Mouse (Mus musculus): ENCODE measurements around the gene Cnksr1. TPM values are rescaled to one million over a fixed set of nuclear protein-coding genes. Genes with fewer than 3 reads are reported as not detected.

The Cnksr1 gene
- total RNA-seq, 2 experiments from 2014 or later: 0.22 to 0.36 TPM

DNA sequence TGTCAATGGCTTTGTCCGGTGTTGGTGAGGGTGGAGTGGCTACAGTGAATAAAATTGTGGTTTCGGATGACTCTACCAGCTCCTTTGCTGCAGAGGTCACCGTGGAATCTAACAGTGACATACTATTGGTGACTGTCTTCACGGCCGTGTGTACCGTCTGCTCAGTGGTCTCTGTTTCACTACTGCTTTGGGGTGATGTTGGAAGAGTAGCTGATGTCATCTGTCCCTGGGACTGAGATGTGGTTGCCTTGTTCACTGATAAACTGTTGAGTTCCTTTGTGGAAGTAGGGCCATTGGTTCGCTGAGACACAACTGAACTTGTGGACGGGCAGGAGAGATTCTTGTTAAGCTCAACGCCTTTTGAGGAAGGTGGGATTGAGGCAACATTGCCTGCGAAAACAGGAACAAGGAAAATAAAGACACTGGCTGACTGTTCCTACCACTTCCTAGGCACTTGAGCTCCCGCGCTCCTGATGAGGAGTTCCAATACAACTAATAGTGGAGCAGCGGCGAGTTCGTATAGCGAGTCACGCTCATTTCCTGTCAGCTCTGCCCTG, 34.8 kb downstream of the Cnksr1 start:
- DNase-seq: no peak
- intact Hi-C loops (cut with DNase I): no loop called here

DNA sequence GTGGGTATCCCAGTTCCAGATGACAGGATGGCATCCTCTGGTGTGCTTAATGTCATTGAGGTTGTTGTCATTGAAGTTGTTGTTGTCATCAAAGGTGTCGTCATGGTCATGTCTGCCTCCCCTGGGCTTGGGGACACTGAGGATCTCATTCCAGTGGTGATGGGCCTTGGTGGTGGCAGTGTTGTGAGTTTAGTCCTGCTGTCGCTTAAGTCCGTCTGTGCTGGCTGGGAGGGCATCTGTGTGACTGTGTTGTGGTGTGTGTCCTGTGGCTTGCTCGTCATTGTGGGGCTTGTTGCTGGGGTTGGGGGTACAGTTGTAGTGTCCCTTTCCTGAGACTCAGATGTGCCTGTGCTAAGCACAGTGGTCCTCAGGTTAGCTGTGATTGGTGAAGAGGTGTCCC, 35.3 kb downstream of the Cnksr1 start, which contains the start of gene Gm7534:
TSS of gene Gm7534 (minus strand) at position 101 of the 400 bp plus-strand sequence.
- intact Hi-C loops (cut with DNase I): no loop called here
- DNase-seq: no peak

DNA sequence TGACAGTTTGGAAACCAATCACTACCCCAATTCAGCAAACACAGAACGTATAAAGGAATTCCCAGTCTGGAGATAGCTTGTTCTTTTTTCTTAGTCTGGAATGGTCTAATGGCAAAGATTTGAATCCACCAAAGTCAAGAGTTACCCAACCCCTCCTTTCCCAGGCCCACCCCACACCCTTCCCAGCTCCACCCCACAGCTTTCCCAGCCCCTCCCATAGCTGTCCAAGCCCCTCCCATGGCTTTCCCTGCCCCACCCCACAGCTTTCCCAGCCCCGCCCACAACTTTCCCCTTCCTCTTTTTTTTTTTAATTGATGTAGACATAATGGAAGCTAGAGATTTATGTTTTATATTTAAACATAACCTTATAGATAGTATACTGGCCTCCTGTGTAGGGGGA, 38.8 kb downstream of the Cnksr1 start:
- DNase-seq: no peak
- intact Hi-C loops (cut with DNase I): no loop called here

DNA sequence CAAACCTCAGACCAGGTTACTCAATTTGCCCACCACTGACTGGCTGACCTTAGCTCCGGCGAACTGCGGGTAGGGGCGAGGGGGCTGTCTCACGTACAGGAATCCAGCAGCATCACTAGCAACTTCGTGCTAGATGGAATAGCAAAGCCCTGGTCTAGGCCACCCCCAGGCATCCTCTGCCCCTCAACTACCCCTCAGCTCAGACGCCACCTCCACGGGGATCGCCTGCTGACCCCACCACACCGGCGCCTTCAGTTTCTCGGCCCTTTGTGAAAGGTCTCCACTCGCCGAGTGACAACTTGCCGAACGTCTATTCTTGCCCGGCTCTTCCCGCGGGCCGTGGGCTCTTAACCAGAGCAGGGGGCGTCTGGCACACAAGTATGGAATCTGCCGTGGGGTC, 51.9 kb downstream of the Cnksr1 start:
- intact Hi-C loops (cut with DNase I): no loop called here
- DNase-seq: no peak

DNA sequence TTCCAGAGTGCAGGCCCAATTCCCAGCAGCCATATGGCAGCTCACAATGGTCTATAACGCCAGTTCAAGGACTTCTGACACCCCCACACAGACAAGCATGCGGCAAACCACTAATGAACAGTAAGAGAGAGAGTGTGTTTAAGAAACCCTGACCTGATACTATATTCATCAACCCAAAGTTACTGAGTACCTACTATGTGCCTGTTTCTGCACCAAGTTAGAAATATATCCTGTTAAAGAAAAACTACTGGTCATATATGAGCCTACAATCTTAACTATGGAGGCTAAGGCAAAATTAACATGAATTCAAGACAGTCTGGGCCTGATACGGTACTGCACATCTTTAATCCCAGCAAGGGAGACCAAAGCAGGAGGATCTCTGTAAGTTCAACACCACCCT, 52.6 kb downstream of the Cnksr1 start:
- intact Hi-C loops (cut with DNase I): no loop called here
- no peak for DNase-seq

DNA sequence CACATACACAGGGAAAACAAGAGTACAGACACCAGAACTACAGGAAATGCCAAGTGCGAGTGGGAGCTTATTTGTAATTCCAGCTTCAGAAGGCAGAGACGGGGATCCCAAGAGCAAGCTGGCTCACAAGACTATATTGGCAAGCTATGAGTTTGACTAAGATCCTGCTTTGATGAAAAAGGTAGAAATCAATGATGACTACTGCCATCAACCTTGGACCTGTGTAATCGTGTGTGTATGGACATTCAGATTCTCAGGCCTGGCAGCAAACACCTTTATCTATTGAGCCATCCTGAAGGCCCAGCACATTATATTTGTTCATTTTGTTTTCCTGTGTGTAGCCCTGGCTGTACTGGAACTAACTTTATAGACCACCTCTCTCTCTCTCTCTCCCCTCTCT, 54.5 kb downstream of the Cnksr1 start:
- intact Hi-C loops (cut with DNase I): no loop called here
- DNase-seq: no peak

DNA sequence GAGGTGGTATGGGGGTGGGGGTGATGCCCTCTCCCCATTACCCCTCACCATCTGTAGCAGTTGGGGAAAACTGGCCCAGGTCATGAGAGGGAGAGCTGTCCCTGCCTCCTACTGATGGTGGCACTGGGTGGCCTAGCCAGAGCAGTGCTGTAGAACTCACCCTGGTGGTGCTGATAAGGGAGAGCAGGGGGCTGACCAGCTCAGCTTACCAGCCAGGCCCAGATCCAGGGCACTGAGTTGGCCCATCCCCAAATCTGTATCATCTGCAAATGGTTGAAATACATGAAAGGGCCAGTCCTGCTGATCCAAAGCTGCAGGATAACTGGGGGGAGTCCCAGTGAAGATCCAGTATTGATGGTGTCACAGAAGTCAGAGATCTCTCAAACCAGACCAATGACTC, 56.4 kb downstream of the Cnksr1 start:
- no peak for DNase-seq
- intact Hi-C loops (cut with DNase I): no loop called here

DNA sequence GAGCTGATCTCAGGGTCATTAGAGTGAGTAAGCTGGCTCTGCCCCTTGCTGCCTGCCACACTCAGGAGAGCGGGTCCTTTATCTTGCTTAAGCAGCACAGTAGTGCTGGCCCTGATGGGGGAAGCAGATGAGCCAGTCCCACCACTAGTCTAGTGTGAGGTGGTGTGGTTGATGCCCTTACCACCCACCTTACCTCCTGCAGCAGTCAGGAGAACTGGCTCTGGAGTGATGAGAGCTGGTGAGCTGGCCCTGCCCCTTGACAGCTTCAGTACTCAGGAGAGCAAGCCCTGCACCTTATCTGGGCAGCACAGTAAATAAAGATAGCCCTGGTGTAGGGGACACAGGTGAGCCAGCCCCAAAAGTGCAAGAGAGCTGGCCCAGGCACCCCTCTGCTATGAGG, 57.1 kb downstream of the Cnksr1 start:
- intact Hi-C loops (cut with DNase I): no loop called here
- DNase-seq: no peak

Other genes with a start within 250 kb of the Cnksr1 start
- gene Dhdds, start 237.5 kb downstream of the Cnksr1 start, total RNA-seq (2021): 10 to 100 TPM; 49.1 to 57.1 TPM
- not detected for gene Lin28a, start 219.6 kb downstream of the Cnksr1 start, total RNA-seq (2021)
- gene Zfp683, start 184.6 kb downstream of the Cnksr1 start, total RNA-seq (2021): not detected
- gene Crybg2, start 177.6 kb downstream of the Cnksr1 start, total RNA-seq (2021): 1 to 10 TPM; 5.8 to 8.5 TPM
- gene Cd52, start 143.3 kb downstream of the Cnksr1 start, total RNA-seq (2021): 1 to 10 TPM; 1.1 to 1.6 TPM
- gene Ubxn11, start 135.8 kb downstream of the Cnksr1 start, total RNA-seq (2021): 10 to 100 TPM; 16.9 to 24.0 TPM
- 100 to 1,000 TPM; 214 to 231 TPM for gene Sh3bgrl3, start 109.6 kb downstream of the Cnksr1 start, total RNA-seq (2021)
- 10 to 100 TPM; 11.2 to 17.0 TPM for gene Cep85, start 51.3 kb downstream of the Cnksr1 start, total RNA-seq (2021)
- gene Gm7534, start 35.4 kb downstream of the Cnksr1 start, total RNA-seq (2021): not detected
- gene Catsper4, start 11.0 kb downstream of the Cnksr1 start, total RNA-seq (2021): under 1 TPM in 1 of 2 experiments, not detected in 1; 0.34 TPM
- not detected for gene E130218I03Rik, start 5.3 kb upstream of the Cnksr1 start, total RNA-seq (2021)
- gene Zfp593, start 7.2 kb upstream of the Cnksr1 start, total RNA-seq (2021): 10 to 100 TPM; 15.4 to 16.5 TPM
- gene Gm30191, start 8.5 kb upstream of the Cnksr1 start, total RNA-seq (2021): not detected
- gene Grrp1, start 15.7 kb upstream of the Cnksr1 start, total RNA-seq (2021): 1 to 10 TPM; 7.5 to 8.4 TPM
- 10 to 100 TPM; 36.9 to 39.7 TPM for gene Pdik1l, start 49.5 kb upstream of the Cnksr1 start, total RNA-seq (2021)
- gene Trim63, start 76.7 kb upstream of the Cnksr1 start, total RNA-seq (2021): under 1 TPM; 0.44 to 0.46 TPM
- gene Slc30a2, start 104.8 kb upstream of the Cnksr1 start, total RNA-seq (2021): not detected
- gene Extl1, start 145.5 kb upstream of the Cnksr1 start, total RNA-seq (2021): 1 to 10 TPM; 3.9 to 4.1 TPM
- 10 to 100 TPM; 12.7 to 14.1 TPM for gene Pafah2, start 157.9 kb upstream of the Cnksr1 start, total RNA-seq (2021)
- 1,000 to 10,000 TPM; 3,425 to 3,590 TPM for gene Stmn1, start 229.9 kb upstream of the Cnksr1 start, total RNA-seq (2021)

Data from left cerebral cortex, postnatal 4 days (tissue).